Mouse (Mus musculus) cerebellum, adult 9-10 months (tissue): Measurements from ENCODE around the gene Il23r.

Source experiments
- DNase-seq: peaks from one replicate; pipeline ENCODE4 v3.0.0; 2022

The Il23r gene

DNA sequence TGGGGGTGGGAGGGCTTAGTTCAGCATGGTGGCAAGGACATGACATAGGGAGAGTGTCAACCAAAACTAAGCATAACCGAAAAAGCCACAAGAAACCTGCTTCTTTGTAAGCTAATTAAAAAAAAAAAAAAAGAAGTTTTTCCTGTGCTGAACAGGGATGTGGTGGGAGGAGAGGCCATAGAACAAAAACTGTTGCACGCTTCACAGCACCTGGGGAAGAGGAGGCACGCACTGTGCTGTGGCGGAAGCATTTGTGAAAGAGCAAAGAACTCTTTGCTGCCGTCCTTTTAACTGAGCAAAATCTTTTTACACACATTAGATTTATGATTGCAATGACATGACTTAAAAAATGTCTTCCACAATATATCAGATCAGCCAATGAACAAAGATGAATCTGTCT, 69.9 kb downstream of the Il23r start:
- DNase-seq = no peak

- DNase-seq = no peak
Observed at GRCm38 (mm10) chr6:67416557-67416956, 75.1 kb downstream of the Il23r start.

- DNase-seq = no peak
Observed at GRCm38 (mm10) chr6:67415276-67415675, 76.4 kb downstream of the Il23r start.

- no peak for DNase-seq
Observed at GRCm38 (mm10) chr6:67413378-67413777, 78.3 kb downstream of the Il23r start.

DNA sequence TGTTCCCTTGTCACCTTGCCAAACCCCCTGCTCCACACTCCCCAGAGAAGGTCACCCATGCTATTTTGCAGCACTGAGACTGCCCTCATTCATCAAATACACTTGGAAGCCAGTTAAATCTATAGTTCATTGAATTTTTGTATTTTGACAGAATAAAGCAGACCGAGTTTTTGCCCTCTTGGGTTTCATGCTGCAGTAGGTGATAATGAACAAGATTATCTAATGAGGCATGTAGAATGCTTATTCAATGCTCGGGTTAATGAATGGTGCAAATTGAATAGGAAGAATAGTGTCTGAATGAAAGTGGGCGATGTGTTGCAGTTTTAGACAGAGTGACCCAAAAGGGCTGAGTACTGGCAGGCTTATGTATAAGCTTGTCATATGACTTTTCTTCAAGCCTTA, 86.4 kb downstream of the Il23r start:
- DNase-seq = no peak

GRCm38 (mm10) chr6:67399551-67399950, 92.1 kb downstream of the Il23r start:
- DNase-seq = no peak

- DNase-seq = no peak
Observed at GRCm38 (mm10) chr6:67375982-67376391, 115.7 kb downstream of the Il23r start, which contains the start of gene Il12rb2. TSS of gene Il12rb2 (minus strand) at chr6:67376188.
